Mouse (Mus musculus): ENCODE results near the gene Tgm1.

GRCm38 (mm10) chr14:55660636-55661035 lies 53.1 kb downstream of the Tgm1 start:
- TF ChIP-seq CTCF (IDR thresholded peaks at IDR 0.05; ENCODE audit: low read depth), result no peak
- no peak for TF ChIP-seq EP300 (IDR thresholded peaks at IDR 0.05; ENCODE audit: low read depth)
